ENCODE assay signal across 28 mouse cellular contexts in the genomic region with DNA sequence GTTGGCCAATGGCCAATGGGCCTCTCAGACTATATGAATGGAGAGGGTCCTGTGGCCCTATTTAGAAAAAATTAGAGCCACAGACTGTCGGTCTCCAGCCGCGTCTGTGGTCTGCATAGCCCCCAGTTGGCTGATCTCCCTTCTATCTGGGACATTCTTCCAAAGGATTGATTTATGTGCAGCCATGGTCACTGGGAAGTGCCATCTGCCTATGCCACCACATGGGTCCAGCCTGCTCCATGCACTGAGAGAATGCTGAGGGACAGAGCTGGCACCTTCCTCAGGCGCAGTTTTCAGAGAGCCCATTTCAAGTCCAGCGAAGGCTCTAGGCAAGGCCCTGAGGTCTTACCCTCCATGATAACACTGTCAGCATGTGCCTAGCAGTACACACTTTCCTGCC. TPM values are rescaled to one million over a fixed set of nuclear protein-coding genes. Genes with fewer than 3 reads are reported as not detected.
A peak's percentile ranks its signal among the peaks of the same experiment; 100 is the strongest.
DNase-seq lines count a peak whose midpoint lies in the region; ATAC-seq lines count a peak whose summit lies in the region.
"Had no signal": no experiment of that assay in that cellular context is flagged by ENCODE, and none has a peak within 500 bp of the region (broad histone marks: within the 10 kb centered on the region; RNA-seq: fewer than 3 reads in every experiment).

No protein-coding gene starts in this region.

- H3K36me3 ChIP-seq in hindbrain, embryonic 16.5 days (ENCODE audit: control insufficient read depth, insufficient read depth, low read length) = peaks cover 2% of the 10 kb centered on the region; the same call in 1 of the 2 replicates
- H3K36me3 ChIP-seq in hindbrain, embryonic 14.5 days (replicated peaks; ENCODE audit: control insufficient read depth, insufficient read depth) = peaks cover 24% of the 10 kb centered on the region
- H3K36me3 ChIP-seq in neural tube, embryonic 12.5 days = no peaks in the 10 kb centered on the region
- H3K36me3 ChIP-seq in neural tube, embryonic 15.5 days = peaks cover 26% of the 10 kb centered on the region
- no peaks in the 10 kb centered on the region for H3K36me3 ChIP-seq in kidney, embryonic 16.5 days (ENCODE audit: insufficient read depth, low read length)
- H3K36me3 ChIP-seq: embryonic facial prominence, embryonic 13.5 days; G1E; heart, embryonic 13.5 days; limb, embryonic 15.5 days; liver, embryonic 13.5 days had no signal

- WGBS in hindbrain, embryonic 16.5 days = 72% methylated on average over 5 of the region's 5 CpGs
- WGBS in hindbrain, embryonic 14.5 days = 84% methylated on average over 5 of the region's 5 CpGs
- WGBS in neural tube, embryonic 12.5 days = 71% methylated on average over 5 of the region's 5 CpGs
- 68% methylated on average over 5 of the region's 5 CpGs for WGBS in neural tube, embryonic 15.5 days
- 94% methylated on average over 5 of the region's 5 CpGs for WGBS in kidney, embryonic 16.5 days

- H3K27me3 ChIP-seq in hindbrain, embryonic 16.5 days (replicated peaks; ENCODE audit: control insufficient read depth, insufficient read depth, low read length) = no peaks in the 10 kb centered on the region
- no peaks in the 10 kb centered on the region for H3K27me3 ChIP-seq in hindbrain, embryonic 14.5 days (ENCODE audit: control insufficient read depth, insufficient read depth, low read length)
- H3K27me3 ChIP-seq in neural tube, embryonic 12.5 days (replicated peaks) = no peaks in the 10 kb centered on the region
- no peaks in the 10 kb centered on the region for H3K27me3 ChIP-seq in neural tube, embryonic 15.5 days (replicated peaks)
- no peaks in the 10 kb centered on the region for H3K27me3 ChIP-seq in kidney, embryonic 16.5 days (ENCODE audit: insufficient read depth, low read length)
- H3K27me3 ChIP-seq: embryonic facial prominence, embryonic 13.5 days; limb, embryonic 15.5 days; liver, embryonic 13.5 days had no signal

- H3K27ac ChIP-seq in hindbrain, embryonic 16.5 days (ENCODE audit: low read depth, low read length) = no peak overlapping the region
- H3K27ac ChIP-seq in hindbrain, embryonic 14.5 days = no peak overlapping the region
- no peak overlapping the region for H3K27ac ChIP-seq in neural tube, embryonic 12.5 days
- no peak overlapping the region for H3K27ac ChIP-seq in neural tube, embryonic 15.5 days (replicated peaks)
- H3K27ac ChIP-seq in kidney, embryonic 16.5 days (ENCODE audit: low read length) = no peak overlapping the region
- H3K27ac ChIP-seq: embryonic facial prominence, embryonic 13.5 days; forebrain, embryonic 13.5 days; heart, embryonic 13.5 days; limb, embryonic 15.5 days; liver, embryonic 13.5 days; stomach, postnatal 0 days had no signal

- H3K4me1 ChIP-seq in hindbrain, embryonic 16.5 days (ENCODE audit: control insufficient read depth, insufficient read depth, low read depth, low read length) = no peaks in the 10 kb centered on the region
- no peaks in the 10 kb centered on the region for H3K4me1 ChIP-seq in hindbrain, embryonic 14.5 days (replicated peaks; ENCODE audit: control insufficient read depth, insufficient read depth, low read length)
- no peaks in the 10 kb centered on the region for H3K4me1 ChIP-seq in neural tube, embryonic 12.5 days
- H3K4me1 ChIP-seq in neural tube, embryonic 15.5 days = no peaks in the 10 kb centered on the region
- no peaks in the 10 kb centered on the region for H3K4me1 ChIP-seq in kidney, embryonic 16.5 days (ENCODE audit: insufficient read depth, low read length)
- H3K4me1 ChIP-seq: embryonic facial prominence, embryonic 13.5 days; limb, embryonic 15.5 days; liver, embryonic 13.5 days had no signal

- no peak for DNase-seq in hindbrain, embryonic 14.5 days (ENCODE audit: low spot score)
- peak; percentile 84 for DNase-seq in cerebellum, adult 9-11 months
- DNase-seq in urinary bladder, postnatal 25 days (ENCODE audit: low spot score) = no peak
- DNase-seq: adrenal gland, adult 8-10 months; gastrocnemius, postnatal 10 days; heart, postnatal 10 days; kidney, adult 9 months; kidney, postnatal 14 days; liver, embryonic 13.5 days; lung, adult 18-20 months; lung, postnatal 4 days; midbrain, embryonic 14.5 days; right cerebral cortex, postnatal 4 days; thymus, adult 18-20 months; thymus, postnatal 36 days had no signal

- no peak overlapping the region for H3K9ac ChIP-seq in hindbrain, embryonic 16.5 days (ENCODE audit: low read depth, low read length)
- no peak overlapping the region for H3K9ac ChIP-seq in hindbrain, embryonic 14.5 days
- H3K9ac ChIP-seq in neural tube, embryonic 12.5 days = no peak overlapping the region
- H3K9ac ChIP-seq in neural tube, embryonic 15.5 days (replicated peaks) = no peak overlapping the region
- no peak overlapping the region for H3K9ac ChIP-seq in kidney, embryonic 16.5 days (replicated peaks; ENCODE audit: low read length)
- H3K9ac ChIP-seq: embryonic facial prominence, embryonic 13.5 days; forebrain, embryonic 13.5 days; heart, embryonic 13.5 days; limb, embryonic 15.5 days; liver, embryonic 13.5 days had no signal

- no peaks in the 10 kb centered on the region for H3K9me3 ChIP-seq in hindbrain, embryonic 16.5 days (ENCODE audit: control insufficient read depth, low read length)
- H3K9me3 ChIP-seq in hindbrain, embryonic 14.5 days (ENCODE audit: control insufficient read depth, low read length) = no peaks in the 10 kb centered on the region
- H3K9me3 ChIP-seq in neural tube, embryonic 12.5 days = no peaks in the 10 kb centered on the region
- no peaks in the 10 kb centered on the region for H3K9me3 ChIP-seq in neural tube, embryonic 15.5 days (replicated peaks)
- no peaks in the 10 kb centered on the region for H3K9me3 ChIP-seq in kidney, embryonic 16.5 days (ENCODE audit: low read length)
- H3K9me3 ChIP-seq: embryonic facial prominence, embryonic 13.5 days; forebrain, embryonic 13.5 days; G1E; heart, embryonic 13.5 days; limb, embryonic 15.5 days; liver, embryonic 13.5 days had no signal

- no peak overlapping the region for H3K4me3 ChIP-seq in hindbrain, embryonic 16.5 days (ENCODE audit: low read length)
- no peak overlapping the region for H3K4me3 ChIP-seq in hindbrain, embryonic 14.5 days (replicated peaks; ENCODE audit: low read length)
- no peak overlapping the region for H3K4me3 ChIP-seq in neural tube, embryonic 12.5 days
- H3K4me3 ChIP-seq in neural tube, embryonic 15.5 days (replicated peaks) = no peak overlapping the region
- no peak overlapping the region for H3K4me3 ChIP-seq in kidney, embryonic 16.5 days (ENCODE audit: low read length)
- H3K4me3 ChIP-seq: embryonic facial prominence, embryonic 13.5 days; erythroblast, embryonic 14.5 days; forebrain, embryonic 13.5 days; heart, embryonic 13.5 days; limb, embryonic 15.5 days; liver, embryonic 13.5 days had no signal

- ATAC-seq in hindbrain, embryonic 16.5 days = peak; percentile 34; the same call in 1 of the 2 replicates
- ATAC-seq in hindbrain, embryonic 14.5 days (ENCODE audit: low FRiP score) = no peak
- 0 out of 2 replicates have a peak, but pooled peaks have one; percentile 10 for ATAC-seq in neural tube, embryonic 12.5 days (ENCODE audit: low FRiP score, low read depth)
- ATAC-seq in neural tube, embryonic 15.5 days (ENCODE audit: low FRiP score) = no peak
- no peak for ATAC-seq in kidney, embryonic 16.5 days (ENCODE audit: low FRiP score, low TSS enrichment)
- ATAC-seq: forebrain, embryonic 13.5 days; intestine, embryonic 16.5 days; lung, postnatal 0 days had no signal

- H3K4me2 ChIP-seq in hindbrain, embryonic 16.5 days (ENCODE audit: low read length) = no peak overlapping the region
- no peak overlapping the region for H3K4me2 ChIP-seq in hindbrain, embryonic 14.5 days (replicated peaks)
- no peak overlapping the region for H3K4me2 ChIP-seq in neural tube, embryonic 12.5 days (replicated peaks)
- no peak overlapping the region for H3K4me2 ChIP-seq in neural tube, embryonic 15.5 days
- H3K4me2 ChIP-seq in kidney, embryonic 16.5 days (replicated peaks; ENCODE audit: low read depth, low read length) = no peak overlapping the region
- H3K4me2 ChIP-seq: embryonic facial prominence, embryonic 13.5 days; forebrain, embryonic 13.5 days; heart, embryonic 13.5 days; limb, embryonic 15.5 days; liver, embryonic 13.5 days had no signal

RNA-seq across cellular contexts. Expression of gene Ykt6, which starts 38.7 kb away (rescaled TPM):
- polyA plus RNA-seq in hindbrain, embryonic 16.5 days (2015; fragmentation: Nextera tagmentation; extraction: Ambion mirVana) = 98.9 and 99.7 TPM in 2 replicates
- 39.9 and 48.4 TPM in 2 replicates for polyA plus RNA-seq in hindbrain, embryonic 14.5 days (2014; fragmentation: Nextera tagmentation; extraction: Ambion mirVana)
- 59.0 and 62.1 TPM in 2 replicates for polyA plus RNA-seq in neural tube, embryonic 12.5 days (2016; fragmentation: Nextera tagmentation; extraction: Ambion mirVana)
- polyA plus RNA-seq in neural tube, embryonic 15.5 days (2015; fragmentation: Nextera tagmentation; extraction: Ambion mirVana) = 84.9 and 87.1 TPM in 2 replicates
- 56.1 and 61.8 TPM in 2 replicates for polyA plus RNA-seq in kidney, embryonic 16.5 days (2015; fragmentation: Nextera tagmentation; extraction: Ambion mirVana)

RNA-seq across cellular contexts. Expression of gene Gck, which starts 44.3 kb away (rescaled TPM):
- 5.7 and 6.6 TPM in 2 replicates for polyA plus RNA-seq in hindbrain, embryonic 16.5 days (2015; fragmentation: Nextera tagmentation; extraction: Ambion mirVana)
- 3.9 and 4.2 TPM in 2 replicates for polyA plus RNA-seq in hindbrain, embryonic 14.5 days (2014; fragmentation: Nextera tagmentation; extraction: Ambion mirVana)
- polyA plus RNA-seq in neural tube, embryonic 12.5 days (2016; fragmentation: Nextera tagmentation; extraction: Ambion mirVana) = 1.4 and 2.0 TPM in 2 replicates
- polyA plus RNA-seq in neural tube, embryonic 15.5 days (2015; fragmentation: Nextera tagmentation; extraction: Ambion mirVana) = 3.4 and 4.2 TPM in 2 replicates
- polyA plus RNA-seq in kidney, embryonic 16.5 days (2015; fragmentation: Nextera tagmentation; extraction: Ambion mirVana) = 1.7 and 2.0 TPM in 2 replicates
- polyA plus RNA-seq: erythroblast, embryonic 14.5 days; G1E had no signal

Comparison
In these comparisons a context has a peak if more than half of its experiments do, and no peak if none do; other contexts are left out.
1. ATAC-seq: peak in hindbrain, embryonic 16.5 days (single experiment) and neural tube, embryonic 12.5 days (single experiment); none in hindbrain, embryonic 14.5 days (single experiment), neural tube, embryonic 15.5 days (single experiment) and kidney, embryonic 16.5 days (single experiment).